Mouse (Mus musculus): ENCODE data around the gene Ddb1. TPM values are rescaled to one million over a fixed set of nuclear protein-coding genes. Genes with fewer than 3 reads are reported as not detected.

Ddb1 gene
- polyA plus RNA-seq, 1 experiment from 2014 or later: 255 TPM

DNA sequence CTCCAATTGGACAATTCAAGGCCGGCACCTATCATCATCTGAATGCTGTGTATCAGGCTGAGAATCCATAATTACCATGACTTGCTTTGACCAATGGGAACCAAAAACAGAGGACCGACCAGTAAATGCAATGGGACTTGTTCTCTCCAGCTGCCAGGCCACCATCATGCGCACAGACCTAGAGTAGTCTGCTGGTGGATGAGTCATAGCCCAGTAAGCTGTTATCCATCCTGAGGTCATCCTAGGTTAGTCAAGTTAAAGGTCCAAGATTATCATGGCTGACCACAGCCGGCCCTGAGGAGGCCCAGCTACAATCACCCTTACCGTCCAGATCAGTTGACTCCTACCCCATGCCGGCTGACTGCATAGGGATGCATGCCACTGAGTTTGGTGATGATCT, 35.5 kb upstream of the Ddb1 start:
- H3K9me3 ChIP-seq: peaks cover 5% of the 10 kb centered on the region; the same call in 1 of the 2 replicates
- no peaks in the 10 kb centered on the region for H3K27me3 ChIP-seq (replicated peaks)
- H3K36me3 ChIP-seq: peaks cover 68% of the 10 kb centered on the region
- WGBS: 87% methylated on average over 6 of the region's 6 CpGs
- no peak overlapping the region for H3K9ac ChIP-seq
- no peak overlapping the region for H3K4me2 ChIP-seq
- no peak for ATAC-seq (ENCODE audit: extremely low read depth, insufficient number of reproducible peaks, low FRiP score, low TSS enrichment)
- no peak overlapping the region for H3K27ac ChIP-seq (replicated peaks)
- H3K4me1 ChIP-seq: no peaks in the 10 kb centered on the region
- H3K4me3 ChIP-seq: no peak overlapping the region

DNA sequence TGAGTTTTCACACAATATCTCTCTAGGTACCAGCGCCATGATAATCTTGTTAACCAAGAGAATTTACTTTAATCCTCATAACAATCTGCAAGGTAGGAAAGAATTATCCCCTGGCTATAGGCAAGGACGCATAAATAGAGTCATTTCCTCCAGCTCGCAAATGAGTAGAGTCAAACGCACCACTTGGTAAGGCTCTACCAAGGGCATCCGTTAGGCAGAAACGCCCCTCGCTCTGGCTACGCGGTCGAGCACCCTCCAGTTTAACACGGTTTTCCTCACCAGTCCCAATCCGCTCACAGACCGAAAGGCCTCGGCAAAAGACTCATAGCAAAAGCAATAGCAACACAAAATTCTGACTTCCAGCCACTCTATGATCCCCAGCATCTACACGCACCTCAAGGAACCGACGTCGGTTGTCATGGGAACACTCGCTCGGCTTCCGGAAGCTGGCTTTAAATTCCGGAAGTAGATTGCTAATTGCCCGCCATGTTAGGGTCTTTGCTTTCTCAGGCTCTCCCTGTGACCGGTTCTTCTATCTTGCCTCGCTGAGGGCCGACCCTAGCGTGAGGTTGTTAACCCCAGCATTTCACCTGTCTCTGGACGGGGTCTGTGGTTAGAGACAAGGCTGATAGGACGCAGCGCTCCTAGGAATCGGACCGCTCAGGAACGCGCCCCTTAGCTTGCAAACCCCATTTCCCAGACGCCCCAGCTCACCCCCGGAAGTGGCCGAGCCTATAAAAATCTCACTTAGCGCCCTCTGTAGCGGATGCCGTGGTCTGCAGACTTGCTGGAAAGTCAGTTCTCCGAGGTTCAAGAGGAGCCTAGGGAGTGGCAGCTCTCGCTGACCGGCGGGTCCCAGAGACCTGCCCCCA, 28.2 kb upstream of the Ddb1 start, which contains the start of the genes Cyb561a3 and Tmem138:
Cyb561a3 (plus strand) TSS at position 483 of the 872 bp plus-strand sequence.
Tmem138 (minus strand) TSS at position 673 of the 872 bp plus-strand sequence.
- H3K27me3 ChIP-seq (replicated peaks): no peaks in the 10 kb centered on the region
- H3K36me3 ChIP-seq: peaks cover 41% of the 10 kb centered on the region
- peak within 1 kb of the TSS; percentile 89 for H3K27ac ChIP-seq (replicated peaks)
- H3K4me3 ChIP-seq: peak within 1 kb of the TSS; percentile 61
- peak within 1 kb of the TSS; percentile 84 for H3K4me2 ChIP-seq
- under 1% methylated on average over 44 of the region's 44 CpGs for WGBS
- peak; percentile 88 for ATAC-seq (ENCODE audit: extremely low read depth, insufficient number of reproducible peaks, low FRiP score, low TSS enrichment)
- peak within 1 kb of the TSS; percentile 88 for H3K9ac ChIP-seq
- peaks cover 25% of the 10 kb centered on the region for H3K4me1 ChIP-seq
- H3K9me3 ChIP-seq: no peaks in the 10 kb centered on the region

DNA sequence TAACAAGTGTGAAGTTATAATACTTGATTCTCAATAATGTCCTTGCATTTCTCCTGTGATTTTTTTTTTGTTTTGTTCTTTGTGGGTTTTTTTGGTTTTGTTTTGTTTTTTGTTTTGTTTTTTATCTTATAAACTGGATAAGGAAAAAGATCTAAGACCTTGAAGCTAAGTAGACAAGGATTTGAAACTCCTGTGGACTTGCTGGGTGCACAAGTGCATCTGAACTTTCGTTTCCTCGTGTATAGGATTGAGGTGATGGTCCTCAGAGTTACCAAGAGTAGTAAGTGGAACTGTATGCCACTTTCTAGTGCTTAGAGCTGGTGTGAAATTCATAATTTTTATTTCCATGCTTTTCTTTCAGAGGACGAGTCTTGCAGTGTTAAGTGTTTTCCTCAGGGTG, 25.0 kb upstream of the Ddb1 start:
- no peak for ATAC-seq (ENCODE audit: extremely low read depth, insufficient number of reproducible peaks, low FRiP score, low TSS enrichment)

DNA sequence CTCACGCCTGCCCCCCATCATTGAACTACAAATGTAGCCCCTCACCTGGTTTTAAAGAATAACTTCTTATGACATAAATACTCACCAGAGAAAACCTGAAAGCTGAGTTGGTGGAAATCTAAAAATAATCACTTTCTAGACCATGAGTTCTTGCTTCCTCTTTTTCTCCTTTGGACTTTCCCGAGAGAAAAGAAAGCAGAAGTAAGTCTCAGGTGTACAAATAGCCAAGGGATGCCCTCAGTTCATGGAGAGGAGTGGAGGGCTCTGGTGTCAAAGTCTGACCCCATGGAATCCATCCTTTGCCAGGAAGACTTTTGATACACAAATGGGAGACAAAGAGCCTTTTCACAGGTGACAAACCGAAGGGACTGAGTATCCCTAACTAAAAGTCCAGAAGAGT, 24.4 kb upstream of the Ddb1 start:
- peaks cover 29% of the 10 kb centered on the region for H3K36me3 ChIP-seq
- H3K4me2 ChIP-seq: no peak overlapping the region
- 66% methylated on average over 3 of the region's 3 CpGs for WGBS
- H3K27me3 ChIP-seq (replicated peaks): no peaks in the 10 kb centered on the region
- no peak overlapping the region for H3K4me3 ChIP-seq
- no peaks in the 10 kb centered on the region for H3K9me3 ChIP-seq
- ATAC-seq (ENCODE audit: extremely low read depth, insufficient number of reproducible peaks, low FRiP score, low TSS enrichment): no peak
- H3K4me1 ChIP-seq: peaks cover 24% of the 10 kb centered on the region
- no peak overlapping the region for H3K27ac ChIP-seq (replicated peaks)
- H3K9ac ChIP-seq: no peak overlapping the region

More for the DNA sequence above, 25.0 kb upstream of the Ddb1 start:
- Histone ChIP-seq H3K9me3 (no peaks in the 10 kb centered on the region), H3K4me3 (no peak overlapping the region), H3K4me2 (no peak overlapping the region), H3K36me3 (peaks cover 24% of the 10 kb centered on the region), H3K27ac (replicated peaks) (no peak overlapping the region), H3K27me3 (replicated peaks) (no peaks in the 10 kb centered on the region), H3K4me1 (peaks cover 25% of the 10 kb centered on the region), H3K9ac (no peak overlapping the region)
- WGBS: 74% methylated on average over 3 of the region's 3 CpGs

DNA sequence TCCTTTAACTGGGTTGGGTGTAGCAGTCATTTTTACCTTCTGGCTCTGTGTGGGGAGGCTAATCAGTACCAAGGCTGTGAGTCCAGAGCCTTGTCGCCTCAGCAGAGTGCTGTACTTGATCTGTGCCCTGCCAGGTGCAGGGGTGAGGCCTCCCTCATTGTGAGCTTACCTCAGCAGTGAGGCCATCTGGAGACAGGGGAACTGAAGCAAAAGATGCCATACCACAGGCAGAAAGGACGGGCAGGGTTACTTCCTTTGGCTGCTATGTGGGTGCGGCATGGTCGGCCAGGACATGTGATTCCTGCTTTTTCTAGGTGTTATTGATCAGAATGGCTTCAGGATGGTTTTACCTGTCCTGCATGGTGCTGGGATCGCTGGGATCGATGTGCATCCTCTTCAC, 23.1 kb upstream of the Ddb1 start:
- Histone ChIP-seq H3K36me3 (peaks cover 39% of the 10 kb centered on the region), H3K9me3 (no peaks in the 10 kb centered on the region), H3K4me1 (peaks cover 16% of the 10 kb centered on the region), H3K9ac (no peak overlapping the region), H3K27ac (replicated peaks) (no peak overlapping the region), H3K27me3 (replicated peaks) (no peaks in the 10 kb centered on the region), H3K4me2 (no peak overlapping the region), H3K4me3 (no peak overlapping the region)
- 71% methylated on average over 6 of the region's 6 CpGs for WGBS
- ATAC-seq (ENCODE audit: extremely low read depth, insufficient number of reproducible peaks, low FRiP score, low TSS enrichment): no peak

DNA sequence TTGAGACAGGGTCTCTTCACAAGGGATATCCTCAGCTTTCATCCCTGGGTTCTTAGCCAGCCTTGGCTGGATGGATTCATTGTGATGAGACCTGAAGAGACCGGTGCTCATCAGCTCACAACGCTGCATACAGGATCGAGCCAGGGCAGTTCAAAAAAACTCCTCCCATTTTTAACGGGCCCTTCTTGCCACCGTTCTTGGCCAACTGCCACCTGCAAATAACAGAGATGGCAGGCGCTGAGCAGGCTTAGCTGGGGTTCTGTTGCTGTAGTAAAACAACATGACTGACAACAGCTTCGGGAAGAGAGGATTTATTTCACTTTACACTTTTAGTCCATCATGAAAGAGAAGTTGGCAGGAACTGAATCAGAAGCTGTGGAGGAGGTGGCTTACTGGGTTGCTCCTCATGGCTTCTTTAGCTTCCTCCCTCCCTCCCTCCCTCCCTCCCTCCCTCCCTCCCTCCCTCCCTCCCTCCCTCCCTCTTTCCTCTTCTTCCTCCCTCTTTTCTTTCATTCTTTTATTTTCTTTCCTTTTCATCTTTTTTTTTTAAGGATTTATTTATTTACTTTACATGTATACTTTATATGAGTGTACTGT, 21.5 kb upstream of the Ddb1 start:
- Histone ChIP-seq H3K4me3 (no peak overlapping the region), H3K27me3 (replicated peaks) (no peaks in the 10 kb centered on the region), H3K36me3 (peaks cover 50% of the 10 kb centered on the region), H3K4me2 (no peak overlapping the region; the same call in 1 of the 2 replicates), H3K27ac (replicated peaks) (no peak overlapping the region), H3K9me3 (no peaks in the 10 kb centered on the region), H3K9ac (no peak overlapping the region), H3K4me1 (peaks cover 6% of the 10 kb centered on the region)
- 46% methylated on average over 7 of the region's 7 CpGs for WGBS
- no peak for ATAC-seq (ENCODE audit: extremely low read depth, insufficient number of reproducible peaks, low FRiP score, low TSS enrichment)

DNA sequence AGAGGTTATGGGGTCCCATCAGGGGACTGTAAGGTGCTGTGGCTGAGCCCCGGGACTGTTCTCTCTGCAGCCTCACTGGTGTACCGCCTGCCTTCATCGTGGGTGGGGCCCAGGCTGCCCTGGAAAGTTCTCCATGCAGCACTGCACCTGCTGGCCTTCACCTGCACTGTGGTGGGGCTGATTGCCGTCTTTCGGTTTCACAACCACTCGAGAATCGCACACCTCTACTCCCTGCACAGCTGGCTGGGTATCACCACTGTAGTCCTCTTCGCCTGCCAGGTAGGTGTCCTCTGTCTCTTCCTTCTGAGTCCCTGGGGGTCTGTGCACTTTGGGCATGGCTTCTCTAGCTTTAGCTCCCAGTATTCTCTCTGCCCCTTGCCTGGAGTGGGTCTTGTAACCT, 20.0 kb upstream of the Ddb1 start:
- no peak overlapping the region for H3K9ac ChIP-seq
- WGBS: 80% methylated on average over 8 of the region's 8 CpGs
- no peak for ATAC-seq (ENCODE audit: extremely low read depth, insufficient number of reproducible peaks, low FRiP score, low TSS enrichment)

DNA sequence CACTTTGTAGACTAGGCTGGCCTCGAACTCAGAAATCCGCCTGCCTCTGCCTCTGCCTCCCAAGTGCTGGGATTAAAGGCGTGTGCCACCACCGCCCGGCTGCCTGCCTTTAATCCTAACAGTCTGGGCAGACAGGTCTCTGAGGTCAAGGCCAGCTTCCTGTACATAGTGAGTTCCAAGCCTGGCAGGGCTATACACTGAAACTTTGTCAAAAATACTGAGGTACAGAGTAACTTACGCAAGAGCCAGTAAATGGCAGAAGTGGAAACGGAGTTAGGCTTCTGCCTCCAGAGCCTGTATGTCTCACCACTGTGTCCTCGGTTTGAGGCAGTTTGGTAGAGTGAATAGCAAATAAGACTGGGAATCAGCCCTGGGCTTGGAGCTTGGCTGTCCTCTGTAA, 17.9 kb upstream of the Ddb1 start:
- no peaks in the 10 kb centered on the region for H3K9me3 ChIP-seq
- peaks cover 62% of the 10 kb centered on the region for H3K36me3 ChIP-seq
- H3K27me3 ChIP-seq (replicated peaks): no peaks in the 10 kb centered on the region
- no peak for ATAC-seq (ENCODE audit: extremely low read depth, insufficient number of reproducible peaks, low FRiP score, low TSS enrichment)
- no peak overlapping the region for H3K4me2 ChIP-seq
- no peak overlapping the region for H3K27ac ChIP-seq (replicated peaks)
- no peak overlapping the region for H3K9ac ChIP-seq
- no peaks in the 10 kb centered on the region for H3K4me1 ChIP-seq
- no peak overlapping the region for H3K4me3 ChIP-seq
- 91% methylated on average over 8 of the region's 8 CpGs for WGBS

More for the DNA sequence above, 20.0 kb upstream of the Ddb1 start:
- no peaks in the 10 kb centered on the region for H3K9me3 ChIP-seq
- H3K27me3 ChIP-seq (replicated peaks): no peaks in the 10 kb centered on the region
- H3K4me1 ChIP-seq: no peaks in the 10 kb centered on the region
- no peak overlapping the region for H3K4me2 ChIP-seq
- H3K36me3 ChIP-seq: peaks cover 56% of the 10 kb centered on the region
- no peak overlapping the region for H3K4me3 ChIP-seq
- no peak overlapping the region for H3K27ac ChIP-seq (replicated peaks)

DNA sequence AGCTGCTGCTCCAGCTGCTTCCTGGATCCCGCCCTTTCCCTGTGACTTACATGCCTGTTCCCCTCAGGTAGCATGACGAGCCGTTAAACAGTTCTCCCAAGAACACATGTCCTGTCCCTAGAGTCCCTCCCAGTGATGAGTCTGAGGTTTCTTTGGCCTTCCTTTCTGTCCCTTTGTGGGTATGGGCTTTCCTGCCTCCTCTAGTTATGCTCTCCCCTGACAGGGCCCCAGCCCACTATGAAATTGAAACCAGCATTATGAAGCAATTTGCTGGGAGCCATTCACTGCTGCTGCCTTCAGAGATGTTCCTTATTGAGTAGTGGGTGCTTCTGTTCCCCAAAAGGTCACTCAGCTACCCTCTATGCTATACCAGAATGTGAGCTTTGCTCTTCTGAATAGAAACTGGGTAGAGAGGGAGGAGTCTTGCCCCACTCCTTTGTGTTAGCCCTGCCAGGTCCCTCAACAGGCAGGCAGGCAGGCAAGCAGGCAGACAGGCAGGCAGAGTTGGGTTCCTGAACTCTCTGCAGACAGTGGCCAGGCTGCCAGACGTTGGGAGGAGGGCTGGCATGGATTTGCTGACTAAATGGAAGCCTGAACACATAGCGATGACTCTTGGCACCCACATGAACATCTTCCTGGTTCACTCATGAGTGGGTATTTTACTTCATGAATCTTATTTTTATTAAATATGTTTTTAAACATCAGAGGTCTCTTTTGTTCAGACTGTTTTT, 15.8 kb upstream of the Ddb1 start:
- Histone ChIP-seq H3K4me3 (no peak overlapping the region), H3K36me3 (peaks cover 74% of the 10 kb centered on the region), H3K27ac (replicated peaks) (no peak overlapping the region), H3K27me3 (replicated peaks) (no peaks in the 10 kb centered on the region), H3K4me2 (no peak overlapping the region), H3K9ac (peak overlapping the region; percentile 34; the same call in 1 of the 2 replicates), H3K4me1 (no peaks in the 10 kb centered on the region), H3K9me3 (no peaks in the 10 kb centered on the region)
- no peak for ATAC-seq (ENCODE audit: extremely low read depth, insufficient number of reproducible peaks, low FRiP score, low TSS enrichment)
- 69% methylated on average over 5 of the region's 5 CpGs for WGBS

DNA sequence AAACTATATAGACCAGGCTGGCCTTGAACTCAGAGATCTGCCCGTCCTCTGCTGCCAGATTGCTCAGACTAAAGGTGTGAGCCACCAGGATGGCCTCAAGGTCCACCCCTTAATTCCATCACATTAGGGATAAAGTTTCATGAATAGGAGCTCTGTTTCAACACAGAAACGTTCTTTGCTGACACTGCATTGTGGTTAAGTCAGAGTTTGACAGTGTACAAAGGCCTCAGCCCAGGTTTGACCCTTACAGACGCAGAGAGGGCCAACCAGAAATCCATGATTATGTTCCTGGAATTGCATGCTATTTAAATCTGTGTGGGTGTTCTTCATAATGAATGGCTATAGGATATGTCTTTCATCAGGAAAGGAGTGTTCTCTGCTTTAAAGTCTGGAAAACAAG, 14.8 kb upstream of the Ddb1 start:
- H3K27me3 ChIP-seq (replicated peaks): no peaks in the 10 kb centered on the region
- H3K9ac ChIP-seq: no peak overlapping the region
- H3K4me2 ChIP-seq: no peak overlapping the region
- no peaks in the 10 kb centered on the region for H3K4me1 ChIP-seq
- no peak overlapping the region for H3K4me3 ChIP-seq
- WGBS: 66% methylated on average over 3 of the region's 3 CpGs
- H3K36me3 ChIP-seq: peaks cover 79% of the 10 kb centered on the region
- no peak for ATAC-seq (ENCODE audit: extremely low read depth, insufficient number of reproducible peaks, low FRiP score, low TSS enrichment)
- no peaks in the 10 kb centered on the region for H3K9me3 ChIP-seq
- H3K27ac ChIP-seq (replicated peaks): no peak overlapping the region

DNA sequence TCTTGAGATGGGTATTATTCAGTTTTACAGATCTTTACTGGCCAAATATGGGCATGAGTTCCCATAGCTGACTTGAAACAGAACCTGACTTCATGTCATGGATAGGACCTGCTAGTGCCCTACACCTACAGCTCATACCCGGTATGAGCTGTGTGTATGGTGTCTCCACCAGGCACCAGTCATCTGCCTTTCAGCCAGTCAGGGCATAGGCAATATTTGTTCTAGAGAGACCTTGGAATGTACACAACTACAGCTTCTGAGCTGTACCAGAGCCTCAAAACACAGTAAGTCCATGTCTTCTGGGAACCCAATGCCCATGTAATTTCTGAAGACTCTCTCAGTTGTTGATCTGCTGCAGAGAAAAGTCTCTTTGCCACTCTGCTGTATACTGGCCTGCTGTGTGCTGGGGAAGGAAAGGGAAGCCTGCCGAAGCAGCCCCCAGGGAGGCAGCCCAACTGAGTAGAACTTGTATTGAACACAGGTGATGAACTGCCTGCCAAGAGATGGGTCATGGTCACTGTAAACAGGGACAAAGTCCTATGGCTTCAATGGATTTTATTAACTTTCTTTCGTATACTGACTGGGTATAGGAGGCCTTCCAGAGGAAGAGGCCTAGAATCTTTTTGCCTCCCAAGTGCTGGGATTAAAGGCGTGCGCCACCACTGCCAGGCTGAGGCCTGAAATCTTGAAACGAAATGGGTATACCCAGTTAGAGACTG, 13.3 kb upstream of the Ddb1 start:
- 86% methylated on average over 6 of the region's 6 CpGs for WGBS

More for the DNA sequence above, 13.3 kb upstream of the Ddb1 start:
- H3K9ac ChIP-seq: no peak overlapping the region
- no peak for ATAC-seq (ENCODE audit: extremely low read depth, insufficient number of reproducible peaks, low FRiP score, low TSS enrichment)
- no peaks in the 10 kb centered on the region for H3K9me3 ChIP-seq
- no peak overlapping the region for H3K4me2 ChIP-seq
- no peaks in the 10 kb centered on the region for H3K4me1 ChIP-seq
- H3K27me3 ChIP-seq (replicated peaks): no peaks in the 10 kb centered on the region
- peaks cover 80% of the 10 kb centered on the region for H3K36me3 ChIP-seq
- H3K4me3 ChIP-seq: no peak overlapping the region
- H3K27ac ChIP-seq (replicated peaks): no peak overlapping the region
